In the genomic region with DNA sequence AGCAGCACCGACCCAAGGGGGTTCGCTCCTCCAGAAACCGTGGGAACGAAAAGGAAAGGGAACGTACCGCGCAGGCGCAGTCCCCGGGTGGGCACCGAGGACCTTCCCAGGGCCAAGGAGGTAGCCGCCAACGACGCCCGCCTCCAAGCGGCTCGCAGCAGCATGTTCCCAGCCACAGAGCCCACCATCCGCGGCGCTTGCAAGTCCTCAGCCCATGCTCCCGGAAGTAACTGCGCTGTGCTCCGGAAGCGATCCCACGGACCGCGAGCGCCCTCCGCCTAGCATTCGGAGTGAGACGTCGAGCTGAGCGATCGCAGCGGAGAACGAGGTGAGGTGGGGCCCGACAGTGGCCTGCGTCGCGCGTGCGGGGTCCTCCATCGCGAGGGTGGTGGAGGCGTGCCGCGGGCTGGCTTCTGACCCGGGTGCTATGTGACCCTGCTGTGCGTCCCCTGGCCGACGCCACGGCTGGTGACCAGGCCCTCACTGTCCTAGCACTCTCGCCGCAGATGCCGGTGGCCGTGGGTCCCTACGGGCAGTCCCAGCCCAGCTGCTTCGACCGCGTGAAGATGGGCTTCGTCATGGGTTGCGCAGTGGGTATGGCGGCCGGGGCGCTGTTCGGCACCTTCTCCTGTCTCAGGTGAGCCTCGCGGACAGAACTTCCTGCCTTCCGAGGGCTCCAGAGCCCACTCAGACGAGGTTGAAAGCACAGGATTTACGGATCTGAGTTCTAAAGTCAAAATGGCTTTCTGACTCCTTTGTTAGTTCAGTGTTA, we compare ENCODE assay signal across 8 mouse cellular contexts. TPM values are rescaled to one million over a fixed set of nuclear protein-coding genes. Genes with fewer than 3 reads are reported as not detected.
DNase-seq lines count a peak whose midpoint lies in the region; ATAC-seq lines count a peak whose summit lies in the region.

Gene Romo1 (plus strand): TSS at position 87 of the 772 bp plus-strand sequence.
Gene Nfs1 (minus strand): TSS at position 234 of the 772 bp plus-strand sequence.

- peak; percentile 98 for ATAC-seq in hindbrain, embryonic 11.5 days (ENCODE audit: low FRiP score)

- 0 out of 2 replicates have a peak, but pooled peaks cover 4% of the 10 kb centered on the region for H3K36me3 ChIP-seq in hindbrain, embryonic 11.5 days (ENCODE audit: control insufficient read depth, insufficient read depth, low read length)

- peak within 1 kb of the TSS; percentile 78 for H3K4me3 ChIP-seq in hindbrain, embryonic 11.5 days (ENCODE audit: low read depth, low read length)

- under 1% methylated on average over 69 of the region's 70 CpGs for WGBS in hindbrain, embryonic 11.5 days

- peak within 1 kb of the TSS; percentile 85 for H3K4me2 ChIP-seq in hindbrain, embryonic 11.5 days (replicated peaks; ENCODE audit: low read depth, low read length)

- H3K4me1 ChIP-seq in hindbrain, embryonic 11.5 days (replicated peaks; ENCODE audit: control insufficient read depth, insufficient read depth, low read length) = no peaks in the 10 kb centered on the region

- peak within 1 kb of the TSS; percentile 84 for H3K9ac ChIP-seq in hindbrain, embryonic 11.5 days (ENCODE audit: low read depth, low read length)

- H3K27ac ChIP-seq in hindbrain, embryonic 11.5 days (ENCODE audit: low read depth, low read length) = peak within 1 kb of the TSS; percentile 96

- H3K27me3 ChIP-seq in hindbrain, embryonic 11.5 days (ENCODE audit: control insufficient read depth, insufficient read depth, low read length) = no peaks in the 10 kb centered on the region

- H3K9me3 ChIP-seq in hindbrain, embryonic 11.5 days (ENCODE audit: control insufficient read depth, low read length) = no peaks in the 10 kb centered on the region

- DNase-seq in MN1 (ENCODE audit: low spot score) = peak; percentile 99
- DNase-seq in cerebellum, adult 9-10 months = peak; percentile 84
- peak; percentile 74 to 95 for DNase-seq in frontal cortex, adult 2 months (ENCODE audit: extremely low spot score in 1 of 2, low spot score in 1 of 2)
- peak; percentile 96 for DNase-seq in hindbrain, embryonic 11.5 days (ENCODE audit: low spot score)
- DNase-seq in layer of hippocampus, postnatal 10 days (ENCODE audit: low spot score in 2 of 2) = peak; percentile 97 to 98
- peak; percentile 96 for DNase-seq in lung, postnatal 10 days
- peak; percentile 91 for DNase-seq in ovary, postnatal 36 days (ENCODE audit: low spot score)
- DNase-seq in thymus, postnatal 25 days = peak; percentile 94

RNA-seq across cellular contexts. Expression of gene Romo1, which starts in this region (rescaled TPM):
- polyA plus RNA-seq in frontal cortex, adult 2 months (2012; rRNA removed) = 272 and 376 TPM in 2 replicates
- 386 and 402 TPM in 2 replicates for polyA plus RNA-seq in hindbrain, embryonic 11.5 days (2014; fragmentation: Nextera tagmentation; extraction: Ambion mirVana)
- total RNA-seq in layer of hippocampus, postnatal 10 days (2021) = 100 to 1,000 TPM; 230 to 245 TPM

RNA-seq across cellular contexts. Expression of gene Nfs1, which starts in this region (rescaled TPM):
- 55.0 and 56.2 TPM in 2 replicates for polyA plus RNA-seq in frontal cortex, adult 2 months (2012; rRNA removed)
- 37.1 and 37.7 TPM in 2 replicates for polyA plus RNA-seq in hindbrain, embryonic 11.5 days (2014; fragmentation: Nextera tagmentation; extraction: Ambion mirVana)
- 10 to 100 TPM; 33.1 to 35.3 TPM for total RNA-seq in layer of hippocampus, postnatal 10 days (2021)

Comparison
In these comparisons a context has a peak if more than half of its experiments do, and no peak if none do; other contexts are left out.
1. Peak in every context shown above with its lines: DNase-seq, ATAC-seq, H3K4me3 ChIP-seq and H3K27ac ChIP-seq.